Mouse (Mus musculus) lung, postnatal 25 days (tissue): Measurements from ENCODE around the gene Nwd2.

Experiments
- DNase-seq: peaks from one replicate; pipeline ENCODE4 v3.0.0; 2022; ENCODE audit warnings: low spot score

Nwd2 gene

DNA sequence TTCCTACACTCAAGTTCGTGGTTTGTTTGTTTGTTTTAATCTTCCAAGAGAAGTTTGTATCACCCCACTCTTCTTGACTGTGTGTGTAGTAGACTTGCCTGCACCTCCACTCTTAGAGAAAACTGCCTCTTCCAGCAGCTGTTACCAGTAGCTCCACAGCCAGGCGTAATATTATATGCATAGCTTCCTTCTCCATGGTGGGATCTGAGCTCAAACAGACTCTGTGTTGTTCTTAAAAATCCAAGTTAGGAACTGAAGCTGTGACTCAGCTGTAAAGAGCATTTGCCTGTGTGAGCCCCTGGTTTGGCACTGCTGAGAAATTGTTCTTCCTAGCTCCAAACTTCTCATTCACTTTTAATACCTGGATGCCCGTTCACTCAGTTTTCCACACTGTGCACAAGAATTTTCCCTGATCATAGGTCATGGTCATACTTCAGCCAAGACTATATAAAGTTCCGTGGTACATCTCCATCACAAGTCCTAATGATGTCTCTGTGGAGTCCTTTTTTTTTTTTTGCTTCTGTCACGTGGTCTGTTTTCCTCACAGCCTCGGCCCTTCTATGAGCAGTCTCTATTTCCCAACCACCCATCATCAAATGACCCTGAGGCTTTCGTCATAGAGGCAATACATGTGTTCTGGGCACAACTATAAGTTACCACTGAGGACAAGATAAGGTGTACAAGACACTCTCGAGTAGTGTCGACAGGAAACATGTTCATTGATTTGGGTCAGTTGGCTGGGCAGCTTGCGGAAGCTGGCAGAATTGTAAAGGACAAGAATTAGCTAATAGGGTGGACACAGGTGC lies 179.7 kb downstream of the Nwd2 start:
- no peak for DNase-seq

- DNase-seq, result peak; percentile 62
Measured at GRCm38 (mm10) chr5:63831054-63831453, 182.2 kb downstream of the Nwd2 start.

GRCm38 (mm10) chr5:63833955-63834354 lies 185.1 kb downstream of the Nwd2 start:
- no peak for DNase-seq

DNA sequence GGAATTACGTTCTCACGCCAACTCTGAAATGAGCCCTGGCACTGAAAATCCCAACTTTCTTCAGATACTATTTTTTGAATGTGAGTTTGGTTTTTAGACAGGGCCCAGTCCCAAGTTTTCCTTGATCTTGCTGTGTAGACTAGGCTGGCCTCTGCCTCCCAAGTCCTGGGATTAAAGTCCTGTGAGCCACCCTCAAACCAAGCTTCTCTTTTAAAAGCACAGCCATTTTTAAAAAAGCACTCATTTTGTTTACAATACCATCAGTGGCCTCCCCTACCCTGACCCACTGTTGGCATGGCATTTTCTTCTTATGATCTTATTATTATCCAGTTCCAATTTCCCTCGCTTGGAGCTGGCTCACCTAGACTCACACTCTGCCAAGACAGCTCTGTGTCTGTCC lies 185.5 kb downstream of the Nwd2 start:
- DNase-seq, result no peak

GRCm38 (mm10) chr5:63837115-63837514 lies 188.2 kb downstream of the Nwd2 start:
- no peak for DNase-seq

DNA sequence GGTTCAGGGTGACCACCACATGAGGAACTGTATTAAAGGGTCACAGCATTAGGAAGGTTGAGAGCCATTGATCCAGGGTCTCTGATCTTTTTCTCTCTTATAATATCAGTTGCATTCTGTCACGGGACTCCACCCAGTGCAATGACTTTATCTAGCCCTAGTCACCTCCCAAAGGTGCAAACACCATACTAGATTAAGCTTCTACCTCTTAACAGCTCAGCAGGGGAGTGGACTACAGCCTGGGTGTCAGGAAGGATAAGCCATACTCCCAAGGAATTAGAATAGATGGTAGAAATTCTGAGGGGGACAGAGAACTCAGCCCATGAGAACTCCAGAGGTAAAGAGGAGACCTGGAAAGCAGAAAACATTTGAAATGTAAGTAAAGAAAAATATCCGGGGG lies 188.9 kb downstream of the Nwd2 start:
- no peak for DNase-seq

- DNase-seq, result no peak
Measured at GRCm38 (mm10) chr5:63839801-63840416, 191.0 kb downstream of the Nwd2 start.

DNA sequence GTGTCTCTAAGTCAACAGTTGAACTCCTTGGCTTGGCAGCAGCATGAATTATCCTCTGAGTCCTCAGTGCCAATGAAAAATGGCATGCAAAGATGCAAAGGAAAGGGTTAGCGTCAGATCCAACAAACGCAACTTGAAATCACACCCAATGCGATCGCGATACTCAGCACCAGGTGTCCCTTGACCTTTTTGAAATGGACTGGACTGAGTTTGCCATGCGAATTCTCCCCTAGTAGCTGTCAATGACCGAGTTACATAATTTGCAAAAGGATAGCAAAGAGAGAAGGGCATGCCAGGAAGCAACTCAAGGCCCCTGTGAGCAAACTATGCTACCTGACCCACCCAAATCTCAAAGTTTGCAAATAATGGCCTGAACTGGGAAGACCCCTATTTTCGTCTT lies 198.2 kb downstream of the Nwd2 start:
- DNase-seq, result no peak

DNA sequence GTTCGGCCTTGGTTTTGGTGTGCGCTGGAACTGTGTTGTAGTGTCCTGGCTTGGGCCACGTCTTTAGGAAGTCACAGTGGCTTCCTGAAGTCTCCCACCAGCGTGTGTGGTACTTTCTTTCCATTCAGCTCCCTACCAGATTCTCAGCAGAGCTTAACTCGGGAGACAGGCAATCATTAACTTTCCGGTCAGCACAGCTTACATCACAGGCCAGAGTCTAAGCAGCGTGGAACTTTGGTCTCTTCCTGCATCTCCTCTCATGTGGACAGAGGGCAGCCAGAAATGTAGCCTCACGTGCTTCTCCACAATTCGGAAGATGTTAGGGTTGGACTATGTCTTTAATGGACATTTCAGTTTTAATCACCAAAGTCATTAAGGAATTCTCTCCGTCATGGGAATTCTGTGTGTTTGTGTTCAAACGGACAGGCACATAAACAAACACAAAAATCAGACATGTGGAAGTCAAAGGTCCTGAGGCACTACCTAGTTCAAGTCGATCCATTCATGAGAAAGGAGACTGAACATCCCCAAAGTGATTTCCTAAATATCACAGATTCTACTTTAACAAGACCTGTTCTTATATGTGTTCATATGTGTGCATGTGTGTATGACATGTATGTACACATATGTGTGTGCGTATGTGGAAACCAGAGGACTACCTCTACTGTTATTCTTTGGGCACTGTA lies 198.8 kb downstream of the Nwd2 start:
- DNase-seq, result no peak

- DNase-seq, result no peak
Measured at GRCm38 (mm10) chr5:63858901-63859300, 210.0 kb downstream of the Nwd2 start.
